Mouse (Mus musculus) kidney, adult 2 months (tissue): ENCODE data around the gene Tmem106c. TPM values are rescaled to one million over a fixed set of nuclear protein-coding genes. Genes with fewer than 3 reads are reported as not detected.

ENCODE experiments used
- DNase-seq: peaks from one replicate; pipeline ENCODE4 v3.0.0; 2021
- H3K27ac ChIP-seq: fragments of 200-500 bp; 2 replicates; pipeline ENCODE4 v1.5.1; 2012; ENCODE audit warnings: low read depth, low read length, control low read depth, inconsistent platforms; ENCODE audit not compliant: insufficient read depth
- H3K27me3 ChIP-seq: fragments of 200-500 bp; replicated peaks from 2 replicates; pipeline ENCODE4 v1.6.1; 2012; ENCODE audit warnings: mild to moderate bottlenecking, moderate library complexity, low read length, inconsistent platforms; ENCODE audit not compliant: control insufficient read depth, insufficient read depth
- H3K36me3 ChIP-seq: fragments of 200-500 bp; 2 replicates; pipeline ENCODE4 v1.6.1; 2012; ENCODE audit warnings: mild to moderate bottlenecking, moderate library complexity, low read length, inconsistent platforms; ENCODE audit not compliant: control insufficient read depth, insufficient read depth
- H3K4me1 ChIP-seq: fragments of 200-500 bp; 2 replicates; pipeline ENCODE4 v1.6.1; 2011; ENCODE audit warnings: low read length; ENCODE audit not compliant: control insufficient read depth, insufficient read depth
- H3K4me3 ChIP-seq: fragments of 200-500 bp; 2 replicates; pipeline ENCODE4 v1.5.1; 2011; ENCODE audit warnings: mild to moderate bottlenecking, low read depth, low read length, control low read depth; ENCODE audit not compliant: insufficient read depth
- CTCF ChIP-seq: fragments of 200-500 bp; conservative IDR thresholded peaks from 2 replicates; pipeline ENCODE4 v1.5.1; 2011; ENCODE audit warnings: low read depth, mild to moderate bottlenecking, control low read depth, low read length, moderate library complexity, mixed read lengths; ENCODE audit not compliant: insufficient read depth, insufficient read length
- POLR2A ChIP-seq: fragments of 200-500 bp; IDR thresholded peaks from one replicate; pipeline ENCODE4 v1.6.1; 2011; ENCODE audit warnings: low read depth, low read length, control low read depth
- WGBS: fragments of 180-500 bp; shearing (Covaris S2); methylation state at CpG from one replicate; pipeline ENCODE4 v1.1.7; 2018; 5-methylcytosine and 5-hydroxymethylcytosine counted together
- polyA plus RNA-seq: library from polyadenylated mRNA; depleted of rRNA; stranded (reverse); fragments of >200 nt; gene quantifications from 2 replicates; pipeline ENCODE4 v1.2.3, GENCODE M21; 2012

Gene Tmem106c
- polyA plus RNA-seq, 1 experiment: 69.4 TPM

DNA sequence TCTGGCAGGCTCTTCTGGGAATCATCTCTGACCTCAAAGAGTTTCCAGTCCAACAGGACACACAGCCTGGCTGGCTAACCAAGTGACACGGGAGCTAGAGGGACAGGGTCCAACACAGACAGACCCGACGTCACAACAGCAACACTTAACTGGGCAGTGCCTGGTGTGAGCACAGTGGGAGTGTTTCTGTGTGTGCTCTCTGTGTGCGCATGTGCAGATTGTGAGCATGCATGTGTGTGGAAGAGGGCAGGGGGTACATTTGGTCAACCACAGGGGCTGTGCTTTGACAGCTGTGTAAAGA is 11.2 kb upstream of the Tmem106c start:
- no peak for TF ChIP-seq CTCF
- TF ChIP-seq POLR2A: no peak
- DNase-seq: peak; percentile 59
- WGBS: 56% methylated on average over 4 of the region's 4 CpGs
- Histone ChIP-seq H3K4me1 (peaks cover 5% of the 10 kb centered on the region; the same call in 1 of the 2 replicates), H3K27ac (no peak overlapping the region), H3K4me3 (no peak overlapping the region), H3K36me3 (no peaks in the 10 kb centered on the region), H3K27me3 (no peaks in the 10 kb centered on the region)

- peak; percentile 27 for DNase-seq
- 80% methylated on average over 8 of the region's 8 CpGs for WGBS
- H3K4me1 ChIP-seq: peaks cover 5% of the 10 kb centered on the region; the same call in 1 of the 2 replicates
- H3K27me3 ChIP-seq: no peaks in the 10 kb centered on the region
- H3K27ac ChIP-seq: no peak overlapping the region
- H3K36me3 ChIP-seq: no peaks in the 10 kb centered on the region
- TF ChIP-seq CTCF: no peak
- no peak for TF ChIP-seq POLR2A
- H3K4me3 ChIP-seq: no peak overlapping the region
Measured at GRCm38 (mm10) chr15:97954671-97955070, 9.3 kb upstream of the Tmem106c start.

- TF ChIP-seq POLR2A: no peak
- TF ChIP-seq CTCF: no peak
- H3K27ac ChIP-seq: no peak overlapping the region
- H3K4me1 ChIP-seq: peaks cover 5% of the 10 kb centered on the region; the same call in 1 of the 2 replicates
- H3K36me3 ChIP-seq: no peaks in the 10 kb centered on the region
- H3K27me3 ChIP-seq: no peaks in the 10 kb centered on the region
- 63% methylated on average over 1 of the region's 1 CpGs for WGBS
- no peak for DNase-seq
- H3K4me3 ChIP-seq: no peak overlapping the region
Measured at GRCm38 (mm10) chr15:97955286-97955685, 8.7 kb upstream of the Tmem106c start.

DNA sequence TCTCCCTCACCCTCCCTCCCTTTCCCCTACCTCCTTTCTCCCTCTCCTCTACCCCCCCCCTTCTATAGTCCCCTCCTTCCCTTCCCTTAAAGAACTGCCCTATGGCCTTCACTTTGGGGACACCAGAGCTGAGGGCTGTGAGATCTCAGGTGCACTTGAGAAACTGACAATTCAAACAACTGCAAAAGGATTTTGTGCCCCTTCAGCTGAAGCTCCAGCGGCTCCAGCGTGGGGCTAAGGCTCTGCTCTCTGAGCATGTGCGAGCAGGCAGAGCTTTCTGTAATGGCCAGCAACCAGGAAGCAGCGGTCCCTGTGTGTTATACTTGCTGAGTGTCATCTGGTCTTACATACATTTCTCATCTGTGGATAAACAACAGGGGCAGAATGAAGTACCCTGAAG is 8.3 kb upstream of the Tmem106c start:
- WGBS: 53% methylated on average over 4 of the region's 4 CpGs
- no peaks in the 10 kb centered on the region for H3K27me3 ChIP-seq
- no peak for DNase-seq
- TF ChIP-seq POLR2A (no peak), CTCF (no peak)
- no peaks in the 10 kb centered on the region for H3K36me3 ChIP-seq
- H3K27ac ChIP-seq: no peak overlapping the region
- peaks cover 5% of the 10 kb centered on the region; the same call in 1 of the 2 replicates for H3K4me1 ChIP-seq
- no peak overlapping the region for H3K4me3 ChIP-seq

DNA sequence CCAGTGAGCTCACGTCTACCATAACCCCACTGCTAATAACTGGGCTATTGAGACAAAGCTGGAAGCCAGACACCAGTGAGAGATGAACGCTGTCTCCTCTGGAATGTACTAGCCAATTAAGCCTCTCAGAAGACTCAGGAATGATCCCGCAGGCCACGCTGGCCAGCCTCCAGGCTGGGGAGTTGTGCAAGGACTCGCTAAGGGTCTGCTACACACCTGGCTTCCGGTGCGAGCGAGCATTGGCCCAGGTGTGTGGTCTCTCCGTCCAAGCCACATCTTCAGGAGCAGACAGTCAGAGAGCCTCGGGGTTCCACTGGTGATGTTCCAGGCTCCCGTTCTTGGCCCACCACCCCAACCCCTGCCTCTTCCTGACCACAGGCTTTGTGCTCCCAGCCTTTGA is 7.6 kb upstream of the Tmem106c start:
- no peaks in the 10 kb centered on the region for H3K27me3 ChIP-seq
- no peak overlapping the region for H3K27ac ChIP-seq
- H3K4me1 ChIP-seq: peaks cover 5% of the 10 kb centered on the region; the same call in 1 of the 2 replicates
- H3K36me3 ChIP-seq: no peaks in the 10 kb centered on the region
- WGBS: 78% methylated on average over 11 of the region's 11 CpGs
- DNase-seq: no peak
- TF ChIP-seq POLR2A: no peak
- TF ChIP-seq CTCF: no peak
- no peak overlapping the region for H3K4me3 ChIP-seq

DNA sequence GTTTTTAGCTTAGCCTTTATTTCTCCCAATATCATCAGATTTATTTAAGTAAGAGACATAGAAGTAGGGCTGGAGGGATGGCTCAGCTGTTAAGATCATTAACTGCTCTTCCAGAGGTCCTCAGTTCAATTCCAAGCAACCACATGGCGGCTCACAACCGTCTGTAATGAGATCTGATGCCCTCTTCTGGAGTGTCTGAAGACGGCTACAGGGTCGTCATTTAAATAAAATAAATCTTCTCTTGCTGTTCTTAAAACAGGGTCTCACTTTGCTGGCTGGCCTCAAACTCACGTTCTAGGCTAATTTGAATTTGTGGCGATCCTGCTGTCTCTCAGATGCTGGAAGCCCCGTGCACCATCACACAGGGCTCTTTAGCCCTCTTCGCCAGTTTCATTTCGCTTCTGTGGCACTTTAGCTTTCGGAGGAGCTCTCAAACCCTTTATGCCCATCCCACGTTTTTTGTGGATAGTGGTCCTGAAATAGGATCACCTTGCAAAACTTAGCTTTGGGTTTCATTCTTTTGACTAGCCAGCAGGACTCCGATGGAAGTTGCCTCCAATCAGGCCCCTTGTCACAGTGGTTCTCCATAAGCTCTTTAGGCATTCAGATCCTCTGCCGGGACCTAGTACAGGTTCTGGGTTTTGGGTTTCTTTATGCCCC is 541 bp upstream of the Tmem106c start:
- Histone ChIP-seq H3K27ac (0 out of 2 replicates have a peak overlapping the region, but pooled peaks have one; percentile 5), H3K4me3 (peak overlapping the region; percentile 64), H3K4me1 (0 out of 2 replicates have a peak, but pooled peaks cover 3% of the 10 kb centered on the region), H3K27me3 (no peaks in the 10 kb centered on the region), H3K36me3 (no peaks in the 10 kb centered on the region)
- TF ChIP-seq POLR2A (no peak), CTCF (0 out of 2 replicates have a peak, but pooled peaks have one; percentile 12)
- DNase-seq: no peak
- 7% methylated on average over 13 of the region's 13 CpGs for WGBS

- 39% methylated on average over 7 of the region's 7 CpGs for WGBS
- Histone ChIP-seq H3K4me1 (0 out of 2 replicates have a peak, but pooled peaks cover 3% of the 10 kb centered on the region), H3K27me3 (no peaks in the 10 kb centered on the region), H3K4me3 (peak overlapping the region; percentile 75; the same call in 1 of the 2 replicates), H3K27ac (no peak overlapping the region), H3K36me3 (no peaks in the 10 kb centered on the region)
- no peak for DNase-seq
- TF ChIP-seq POLR2A (no peak), CTCF (no peak)
Measured at GRCm38 (mm10) chr15:97964836-97965187, 812 bp downstream of the Tmem106c start.
